Mouse (Mus musculus) C2C12 (cell line): ENCODE results near the gene Vmn2r50. TPM values are rescaled to one million over a fixed set of nuclear protein-coding genes. Genes with fewer than 3 reads are reported as not detected.
"Not testable (repeated sequence)": the region's sequence is repeated elsewhere in the genome, so short reads cannot be mapped to it uniquely, and the experiment has no call there.

Experiments
- H3K27me3 ChIP-seq: one replicate; pipeline ENCODE4 v1.6.1; 2011; ENCODE audit not compliant: control insufficient read depth, insufficient read depth, insufficient read length
- H3K36me3 ChIP-seq: one replicate; pipeline ENCODE4 v1.6.1; 2011; ENCODE audit not compliant: control insufficient read depth, insufficient read depth
- H3K4me3 ChIP-seq: one replicate; pipeline ENCODE4 v1.5.1; 2011; ENCODE audit warnings: mild to moderate bottlenecking, control low read depth; ENCODE audit not compliant: poor library complexity, insufficient read depth, severe bottlenecking
- H3K79me2 ChIP-seq: one replicate; pipeline ENCODE4 v1.6.1; 2011; ENCODE audit not compliant: control insufficient read depth, insufficient read depth
- H3K79me3 ChIP-seq: one replicate; pipeline ENCODE4 v1.6.1; 2011; ENCODE audit warnings: low read depth, control low read depth
- H3ac ChIP-seq: one replicate; pipeline ENCODE3; 2011; ENCODE audit warnings: low read depth; ENCODE audit not compliant: control insufficient read depth, insufficient read length
- long read RNA-seq, 2 experiments: library from polyadenylated mRNA; unstranded; transcript quantifications; one replicate each; pipeline ENCODE4 v2.0.0; 2019 to 2020
- polyA plus RNA-seq: library from polyadenylated mRNA; unstranded; fragments of >200 nt; fragmentation: generic; extraction: Trizol; gene quantifications from one replicate; pipeline ENCODE4 v1.2.1, GENCODE M21; 2012; ENCODE audit warnings: missing spikeins

Vmn2r50 gene
- not detected for polyA plus RNA-seq
- long read RNA-seq, experiment 1 = 0 reads
- long read RNA-seq, experiment 2 = 0 reads

DNA sequence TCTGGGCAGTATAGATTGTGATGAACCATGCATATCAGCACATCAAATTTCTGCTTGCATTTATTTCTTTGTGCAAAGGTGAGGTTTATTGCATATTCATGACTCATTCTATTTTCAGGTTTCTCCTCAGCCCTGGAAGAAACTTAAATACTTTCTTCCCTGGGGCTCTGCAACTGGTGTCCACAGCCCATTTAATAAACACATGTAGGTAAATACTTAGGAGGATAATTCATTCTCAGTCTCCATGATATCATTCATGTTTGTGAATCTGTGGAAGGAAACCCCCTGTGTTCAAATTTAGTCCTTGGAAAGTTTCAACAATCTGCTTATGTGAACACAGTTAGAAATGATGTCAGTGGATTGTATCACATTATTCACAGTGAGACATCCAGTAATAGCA is at the start of gene Vmn2r50:
TSS of gene Vmn2r50 (minus strand) at position 101 of the 400 bp plus-strand sequence.
- not testable (repeated sequence) for H3K79me2 ChIP-seq, H3K36me3 ChIP-seq, H3K79me3 ChIP-seq, H3K4me3 ChIP-seq, H3ac ChIP-seq, H3K27me3 ChIP-seq

DNA sequence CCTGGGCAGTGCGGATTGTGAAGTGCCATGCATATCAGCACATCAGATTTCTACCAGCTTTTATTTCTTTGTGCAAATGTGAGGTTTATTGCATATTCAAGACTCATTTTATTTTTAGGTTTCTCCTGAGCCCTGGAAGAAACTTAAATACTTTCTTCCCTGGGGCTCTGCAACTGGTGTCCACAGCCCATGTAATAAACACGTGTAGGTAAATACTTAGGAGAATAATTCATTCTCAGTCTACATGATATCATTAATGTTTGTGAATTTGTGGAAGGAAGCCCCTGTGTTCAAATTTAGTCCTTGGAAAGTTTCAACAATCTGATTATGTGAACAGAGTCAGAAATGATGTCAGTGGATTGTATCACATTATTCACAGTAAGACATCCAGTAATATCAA is 60.9 kb downstream of the Vmn2r50 start, which contains the start of gene Vmn2r49:
TSS of gene Vmn2r49 (minus strand) at position 101 of the 400 bp plus-strand sequence.
- not testable (repeated sequence) for H3K4me3 ChIP-seq, H3K36me3 ChIP-seq, H3K79me2 ChIP-seq, H3K79me3 ChIP-seq, H3K27me3 ChIP-seq, H3ac ChIP-seq

Other genes with a start within 250 kb of the Vmn2r50 start
- not detected for gene Vmn2r47, start 212.0 kb downstream of the Vmn2r50 start, polyA plus RNA-seq
- gene Vmn2r48, start 99.7 kb downstream of the Vmn2r50 start, polyA plus RNA-seq = not detected
- not detected for gene Vmn2r49, start 61.0 kb downstream of the Vmn2r50 start, polyA plus RNA-seq
- not detected for gene Vmn2r51, start 52.4 kb upstream of the Vmn2r50 start, polyA plus RNA-seq
- gene Vmn2r52, start 123.3 kb upstream of the Vmn2r50 start, polyA plus RNA-seq = not detected
- gene Vmn1r66, start 224.7 kb upstream of the Vmn2r50 start, polyA plus RNA-seq = not detected